Mouse (Mus musculus): ENCODE data around the gene Arhgap24. TPM values are rescaled to one million over a fixed set of nuclear protein-coding genes. Genes with fewer than 3 reads are reported as not detected.

Arhgap24 gene
- total and polyA plus RNA-seq, 3 experiments: 34.7 to 51.6 (median 47.9) TPM

- no peak for DNase-seq (ENCODE audit: extremely low read depth)
- Histone ChIP-seq H3K36me3 (replicated peaks in 1 of 2; ENCODE audit: control insufficient read depth in 1 of 2, insufficient read depth in 1 of 2, low read length in 1 of 2) (peaks cover 0 to 47% of the 10 kb centered on the region in 2 experiments), H3K4me1 (ENCODE audit: control insufficient read depth in 1 of 2, insufficient read depth in 2 of 2) (peaks cover 0 to 35% of the 10 kb centered on the region in 2 experiments; a peak in 2 of 4 replicates), H3K9ac (ENCODE audit: insufficient read depth, low read depth) (no peak overlapping the region), H3K9me3 (replicated peaks; ENCODE audit: low read length) (no peaks in the 10 kb centered on the region), H3K4me3 (replicated peaks in 1 of 3; ENCODE audit: low read depth in 2 of 3, low read length in 2 of 3, poor library complexity in 1 of 3) (no peak overlapping the region), H3K27ac (ENCODE audit: insufficient read depth, low read depth) (no peak overlapping the region), H3K4me2 (ENCODE audit: insufficient read depth, low read depth, poor library complexity, severe bottlenecking) (no peak overlapping the region), H3K27me3 (replicated peaks) (no peaks in the 10 kb centered on the region), H3K79me2 (replicated peaks; ENCODE audit: control insufficient read depth, extremely low read depth, insufficient read depth, poor library complexity, severe bottlenecking) (no peaks in the 10 kb centered on the region)
- no peak for TF ChIP-seq GABPA (IDR thresholded peaks at IDR 0.05; ENCODE audit: insufficient replicate concordance, low read depth, low read length)
- TF ChIP-seq MAZ (IDR thresholded peaks at IDR 0.05; ENCODE audit: low read depth, low read length): no peak
- TF ChIP-seq SIN3A (IDR thresholded peaks at IDR 0.05; ENCODE audit: low read length): no peak
- no peak for TF ChIP-seq EP300 (IDR thresholded peaks at IDR 0.05; ENCODE audit: low read length)
- TF ChIP-seq MEF2A (IDR thresholded peaks at IDR 0.05; ENCODE audit: borderline replicate concordance, low read depth, low read length): no peak
- no peak for TF ChIP-seq TBP (conservative IDR thresholded peaks at IDR 0.05; ENCODE audit: low read depth, low read length)
- no peak for TF ChIP-seq RAD21 (IDR thresholded peaks at IDR 0.05; ENCODE audit: low read depth, low read length)
- TF ChIP-seq POLR2AphosphoS2 (IDR thresholded peaks at IDR 0.05; ENCODE audit: low read depth, low read length): no peak
- TF ChIP-seq PAX5 (IDR thresholded peaks at IDR 0.05; ENCODE audit: low read length): no peak
- no peak for TF ChIP-seq ZNF384 (IDR thresholded peaks at IDR 0.05; ENCODE audit: low read depth, low read length)
- no peak for TF ChIP-seq JUND (conservative IDR thresholded peaks at IDR 0.05; ENCODE audit: low read depth, low read length)
- in situ Hi-C loops (cut with MboI; ENCODE audit: low pct_ligation_motif_present, low pct_unique_long_range_greater_than_20kb, low sequenced_read_pairs) (no loop called here), dilution Hi-C loops (cut with MboI; ENCODE audit: extremely low pct_ligation_motif_present, extremely low pct_unique_long_range_greater_than_20kb, low sequenced_read_pairs) (no loop called here)
These were observed 132.4 kb downstream of the Arhgap24 start for GRCm38 (mm10) chr5:102613571-102613970.

- in situ Hi-C loops (cut with MboI; ENCODE audit: low pct_ligation_motif_present, low pct_unique_long_range_greater_than_20kb, low sequenced_read_pairs) (no loop called here), dilution Hi-C loops (cut with MboI; ENCODE audit: extremely low pct_ligation_motif_present, extremely low pct_unique_long_range_greater_than_20kb, low sequenced_read_pairs) (no loop called here)
- Histone ChIP-seq H3K4me2 (ENCODE audit: insufficient read depth, low read depth, poor library complexity, severe bottlenecking) (no peak overlapping the region), H3K27ac (ENCODE audit: insufficient read depth, low read depth) (no peak overlapping the region), H3K36me3 (replicated peaks in 1 of 2; ENCODE audit: control insufficient read depth in 1 of 2, insufficient read depth in 1 of 2, low read length in 1 of 2) (peaks cover 0 to 43% of the 10 kb centered on the region in 2 experiments), H3K79me2 (replicated peaks; ENCODE audit: control insufficient read depth, extremely low read depth, insufficient read depth, poor library complexity, severe bottlenecking) (no peaks in the 10 kb centered on the region), H3K27me3 (replicated peaks) (no peaks in the 10 kb centered on the region), H3K4me1 (ENCODE audit: control insufficient read depth in 1 of 2, insufficient read depth in 2 of 2) (peaks cover 0 to 33% of the 10 kb centered on the region in 2 experiments; a peak in 2 of 4 replicates), H3K4me3 (replicated peaks in 1 of 3; ENCODE audit: low read depth in 2 of 3, low read length in 2 of 3, poor library complexity in 1 of 3) (no peak overlapping the region), H3K9me3 (replicated peaks; ENCODE audit: low read length) (no peaks in the 10 kb centered on the region), H3K9ac (ENCODE audit: insufficient read depth, low read depth) (no peak overlapping the region)
- TF ChIP-seq SIN3A (IDR thresholded peaks at IDR 0.05; ENCODE audit: low read length) (no peak), E2F4 (IDR thresholded peaks at IDR 0.05; ENCODE audit: insufficient replicate concordance, low read depth, low read length) (no peak), MYC (IDR thresholded peaks at IDR 0.05; ENCODE audit: low read depth, low read length) (no peak), UBTF (IDR thresholded peaks at IDR 0.05; ENCODE audit: low read depth, low read length) (no peak), ETS1 (conservative IDR thresholded peaks at IDR 0.05; ENCODE audit: low read depth, low read length) (no peak), KAT2A (IDR thresholded peaks at IDR 0.05; ENCODE audit: insufficient replicate concordance, low read length) (no peak), MXI1 (IDR thresholded peaks at IDR 0.05; ENCODE audit: low read depth, low read length) (no peak), JUN (IDR thresholded peaks at IDR 0.05; ENCODE audit: insufficient read depth, low read depth, low read length) (no peak), NELFE (IDR thresholded peaks at IDR 0.05; ENCODE audit: low read depth, low read length) (no peak)
- DNase-seq (ENCODE audit: extremely low read depth): no peak
These were observed 132.9 kb downstream of the Arhgap24 start for GRCm38 (mm10) chr5:102614081-102614480.
